Mouse (Mus musculus) kidney, adult 2 months (tissue): Measurements from ENCODE around the gene Was.

ENCODE experiments used
- CTCF ChIP-seq: fragments of 200-500 bp; conservative IDR thresholded peaks from 2 replicates; pipeline ENCODE4 v1.5.1; 2011; ENCODE audit warnings: low read depth, mild to moderate bottlenecking, control low read depth, low read length, moderate library complexity, mixed read lengths; ENCODE audit not compliant: insufficient read depth, insufficient read length
- POLR2A ChIP-seq: fragments of 200-500 bp; IDR thresholded peaks from one replicate; pipeline ENCODE4 v1.6.1; 2011; ENCODE audit warnings: low read depth, low read length, control low read depth

- no peak for TF ChIP-seq CTCF
- TF ChIP-seq POLR2A: no peak
Measured at GRCm38 (mm10) chrX:8135886-8136285, 45.6 kb upstream of the Was start.
